Mouse (Mus musculus) E14TG2a.4 (cell line): ENCODE data around the gene Brms1.

Experiments used
- H3K27me3 ChIP-seq: 2 replicates; pipeline ENCODE4 v1.6.1; 2014; ENCODE audit warnings: low read length, control low read depth; ENCODE audit not compliant: insufficient read depth
- H3K36me3 ChIP-seq: 2 replicates; pipeline ENCODE4 v1.6.1; 2014; ENCODE audit warnings: low read length, control low read depth; ENCODE audit not compliant: insufficient read depth
- H3K4me1 ChIP-seq: replicated peaks from 2 replicates; pipeline ENCODE4 v1.6.1; 2014; ENCODE audit warnings: low read depth, low read length, control low read depth
- H3K4me3 ChIP-seq: replicated peaks from 2 replicates; pipeline ENCODE4 v1.5.1; 2014; ENCODE audit warnings: mild to moderate bottlenecking, low read length
- H3K9me3 ChIP-seq: 2 replicates; pipeline ENCODE4 v1.6.1; 2014; ENCODE audit warnings: low read length, control low read depth
- CTCF ChIP-seq: conservative IDR thresholded peaks from 2 replicates; pipeline ENCODE4 v1.5.1; 2014; ENCODE audit warnings: low read length
- NANOG ChIP-seq: IDR thresholded peaks from 2 replicates; pipeline ENCODE4 v1.6.1; 2014; ENCODE audit warnings: borderline replicate concordance, low read length, mixed read lengths
- POU5F1 ChIP-seq: IDR thresholded peaks from 2 replicates; pipeline ENCODE4 v1.6.1; 2014; ENCODE audit warnings: low read length, borderline replicate concordance

Gene Brms1

DNA sequence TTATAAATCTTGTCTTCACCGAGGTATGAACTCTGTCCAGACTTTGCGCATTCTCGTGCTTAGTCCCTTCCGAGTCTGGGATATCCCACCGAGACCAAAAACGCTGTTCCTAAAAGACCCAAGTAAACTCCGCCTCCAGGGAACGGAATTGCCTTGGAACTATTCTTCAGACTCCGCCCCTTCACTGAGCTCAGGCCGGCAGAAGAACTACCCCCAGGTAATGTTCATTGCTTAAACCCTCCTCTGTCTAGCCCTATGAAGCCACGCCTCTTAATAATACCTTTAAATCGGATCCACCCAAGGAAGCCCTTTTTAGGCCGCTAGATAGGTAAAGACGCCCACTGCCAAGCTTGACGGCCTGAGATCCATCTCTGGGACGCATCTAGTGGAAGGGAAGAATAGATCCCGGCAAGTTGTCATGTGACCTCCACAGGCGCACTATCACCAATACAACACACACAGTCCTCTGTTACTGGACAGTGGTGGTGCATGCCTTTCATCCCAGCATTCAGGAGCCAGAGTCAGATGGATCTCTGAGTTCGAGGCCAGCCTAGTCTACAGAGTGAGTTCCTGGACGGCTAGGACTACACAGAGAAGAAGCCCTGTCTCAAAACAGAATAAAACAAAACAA lies 31.4 kb downstream of the Brms1 start:
- Histone ChIP-seq H3K4me1 (peaks cover 59% of the 10 kb centered on the region), H3K27me3 (peaks cover 38% of the 10 kb centered on the region), H3K4me3 (peak overlapping the region; percentile 82), H3K36me3 (no peaks in the 10 kb centered on the region), H3K9me3 (no peaks in the 10 kb centered on the region; the same call in 1 of the 2 replicates)
- no peak for TF ChIP-seq NANOG
- no peak for TF ChIP-seq CTCF
- TF ChIP-seq POU5F1: no peak

- peaks cover 35% of the 10 kb centered on the region for H3K27me3 ChIP-seq
- H3K9me3 ChIP-seq: no peaks in the 10 kb centered on the region; the same call in 1 of the 2 replicates
- H3K4me3 ChIP-seq: peak overlapping the region; percentile 82
- TF ChIP-seq NANOG: no peak
- no peak for TF ChIP-seq POU5F1
- TF ChIP-seq CTCF: peak; percentile 50
- no peaks in the 10 kb centered on the region for H3K36me3 ChIP-seq
- H3K4me1 ChIP-seq: peaks cover 57% of the 10 kb centered on the region
Measured at GRCm38 (mm10) chr19:5073028-5073427, 31.9 kb downstream of the Brms1 start.

GRCm38 (mm10) chr19:5073518-5073917 lies 32.4 kb downstream of the Brms1 start:
- TF ChIP-seq NANOG (no peak), POU5F1 (no peak), CTCF (no peak)

DNA sequence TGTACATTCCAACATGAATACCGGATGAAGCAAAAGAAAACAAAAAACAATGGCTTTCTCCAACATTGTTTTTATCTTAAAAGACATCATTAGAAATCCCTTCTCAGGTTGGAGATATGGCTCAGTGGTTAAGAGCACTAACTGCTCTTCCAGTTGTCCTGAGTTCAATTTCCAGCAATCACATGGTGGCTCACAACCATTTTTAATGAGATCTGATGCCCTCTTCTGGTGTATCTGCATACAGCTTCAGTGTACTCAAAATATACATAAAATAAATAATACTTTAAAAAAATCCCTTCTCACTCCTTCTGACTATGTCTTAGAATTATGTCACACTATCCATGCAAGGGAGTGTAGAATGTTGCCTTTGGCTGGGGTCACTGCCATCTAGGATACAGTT lies 38.1 kb downstream of the Brms1 start:
- H3K36me3 ChIP-seq: no peaks in the 10 kb centered on the region; the same call in 1 of the 2 replicates
- no peak overlapping the region for H3K4me3 ChIP-seq
- peaks cover 38% of the 10 kb centered on the region for H3K4me1 ChIP-seq
- TF ChIP-seq NANOG (no peak), POU5F1 (no peak), CTCF (no peak)
- no peaks in the 10 kb centered on the region; the same call in 1 of the 2 replicates for H3K9me3 ChIP-seq
- peaks cover 52% of the 10 kb centered on the region for H3K27me3 ChIP-seq

More at GRCm38 (mm10) chr19:5073518-5073917, 32.4 kb downstream of the Brms1 start:
- no peaks in the 10 kb centered on the region for H3K36me3 ChIP-seq
- no peaks in the 10 kb centered on the region; the same call in 1 of the 2 replicates for H3K9me3 ChIP-seq
- peaks cover 53% of the 10 kb centered on the region for H3K4me1 ChIP-seq
- H3K27me3 ChIP-seq: peaks cover 30% of the 10 kb centered on the region
- H3K4me3 ChIP-seq: no peak overlapping the region

DNA sequence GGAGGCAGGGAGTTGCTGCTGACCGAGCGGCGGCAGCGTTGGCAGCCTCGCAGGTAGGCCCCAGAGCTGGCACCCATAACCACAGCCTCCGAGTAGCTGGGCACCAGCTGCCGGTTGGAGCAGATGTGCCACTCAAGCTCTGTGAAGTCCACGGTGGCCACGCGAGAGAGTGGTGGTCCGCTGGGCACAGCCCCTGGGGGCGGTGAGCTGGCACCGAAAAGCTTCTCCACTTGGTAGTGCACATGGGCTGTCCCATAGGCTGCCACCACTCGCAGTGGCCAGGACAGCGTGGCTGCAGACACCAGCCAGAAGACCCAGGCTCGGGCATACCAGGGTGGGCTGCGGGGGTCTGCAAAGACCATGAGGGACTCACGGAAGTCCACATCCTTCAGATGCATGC lies 40.9 kb downstream of the Brms1 start:
- Histone ChIP-seq H3K4me1 (peaks cover 54% of the 10 kb centered on the region), H3K4me3 (peak overlapping the region; percentile 73)
- TF ChIP-seq POU5F1 (no peak), NANOG (no peak), CTCF (no peak)

GRCm38 (mm10) chr19:5082596-5082995 lies 41.4 kb downstream of the Brms1 start:
- peaks cover 68% of the 10 kb centered on the region for H3K27me3 ChIP-seq
- H3K36me3 ChIP-seq: no peaks in the 10 kb centered on the region; the same call in 1 of the 2 replicates
- H3K4me3 ChIP-seq: peak overlapping the region; percentile 73
- TF ChIP-seq NANOG: no peak
- TF ChIP-seq CTCF: no peak
- TF ChIP-seq POU5F1: no peak
- peaks cover 60% of the 10 kb centered on the region for H3K4me1 ChIP-seq
- H3K9me3 ChIP-seq: no peaks in the 10 kb centered on the region

More for the DNA sequence above, 40.9 kb downstream of the Brms1 start:
- Histone ChIP-seq H3K36me3 (no peaks in the 10 kb centered on the region; the same call in 1 of the 2 replicates), H3K9me3 (no peaks in the 10 kb centered on the region), H3K27me3 (peaks cover 68% of the 10 kb centered on the region)

GRCm38 (mm10) chr19:5083961-5084833 lies 43.0 kb downstream of the Brms1 start:
- peaks cover under 1% of the 10 kb centered on the region for H3K36me3 ChIP-seq
- peak overlapping the region; percentile 83 for H3K4me3 ChIP-seq
- H3K27me3 ChIP-seq: peaks cover 68% of the 10 kb centered on the region
- no peaks in the 10 kb centered on the region for H3K9me3 ChIP-seq
- peaks cover 68% of the 10 kb centered on the region for H3K4me1 ChIP-seq
- no peak for TF ChIP-seq POU5F1
- no peak for TF ChIP-seq CTCF
- TF ChIP-seq NANOG: no peak

GRCm38 (mm10) chr19:5084834-5085144 lies 43.6 kb downstream of the Brms1 start:
- H3K27me3 ChIP-seq: peaks cover 65% of the 10 kb centered on the region
- H3K4me3 ChIP-seq: peak overlapping the region; percentile 83
- no peaks in the 10 kb centered on the region for H3K9me3 ChIP-seq
- TF ChIP-seq POU5F1 (no peak), NANOG (no peak), CTCF (no peak)
- H3K36me3 ChIP-seq: peaks cover 6% of the 10 kb centered on the region
- peaks cover 73% of the 10 kb centered on the region for H3K4me1 ChIP-seq
